Mouse (Mus musculus) left cerebral cortex, postnatal 10 days (tissue): Measurements from ENCODE around the gene Rptor. TPM values are rescaled to one million over a fixed set of nuclear protein-coding genes. Genes with fewer than 3 reads are reported as not detected.

ENCODE experiments used
- DNase-seq, 2 experiments: peaks; one replicate each; pipeline ENCODE4 v3.0.0; 2021 to 2022; ENCODE audit warnings: low spot score in 2 of 2, mixed read lengths in 1 of 2; ENCODE audit errors: extremely low spot score in 1 of 2
- intact Hi-C: fragments of 180-260 bp; cut with DNase I; formaldehyde crosslinking; loops from one replicate; pipeline ENCODE4 v1.15.1; 2025
- total RNA-seq, 2 experiments: library from RNA; stranded (reverse); gene quantifications; 2 replicates each; pipeline ENCODE4 v1.2.3; 2021

The Rptor gene
- total RNA-seq, 2 experiments from 2014 or later: 51.5 to 53.9 TPM

GRCm38 (mm10) chr11:119855999-119856398 is 253.3 kb downstream of the Rptor start:
- intact Hi-C loops: no loop called here
- DNase-seq: no peak

- intact Hi-C loops: no loop called here
- DNase-seq: no peak
Observed at GRCm38 (mm10) chr11:119862523-119863299, 260.0 kb downstream of the Rptor start.

GRCm38 (mm10) chr11:119863421-119863821 is 260.7 kb downstream of the Rptor start:
- no peak for DNase-seq
- intact Hi-C loops: no loop called here

- DNase-seq: no peak
- intact Hi-C loops: no loop called here
Observed at GRCm38 (mm10) chr11:119866837-119867236, 264.1 kb downstream of the Rptor start.

- no peak for DNase-seq
- intact Hi-C loops: no loop called here
Observed at GRCm38 (mm10) chr11:119868138-119868537, 265.4 kb downstream of the Rptor start.

GRCm38 (mm10) chr11:119868556-119868955 is 265.9 kb downstream of the Rptor start:
- intact Hi-C loops: no loop called here
- DNase-seq: no peak

GRCm38 (mm10) chr11:119871141-119871540 is 268.4 kb downstream of the Rptor start:
- DNase-seq: no peak
- intact Hi-C loops: no loop called here

GRCm38 (mm10) chr11:119873643-119874042 is 270.9 kb downstream of the Rptor start:
- no peak for DNase-seq
- intact Hi-C loops: no loop called here

GRCm38 (mm10) chr11:119874841-119875240 is 272.1 kb downstream of the Rptor start:
- no peak for DNase-seq
- intact Hi-C loops: no loop called here

GRCm38 (mm10) chr11:119875685-119876084 is 273.0 kb downstream of the Rptor start:
- intact Hi-C loops: no loop called here
- no peak for DNase-seq

GRCm38 (mm10) chr11:119877124-119877523 is 274.4 kb downstream of the Rptor start:
- intact Hi-C loops: no loop called here
- DNase-seq: no peak

- intact Hi-C loops: no loop called here
- DNase-seq: no peak
Observed at GRCm38 (mm10) chr11:119879573-119879972, 276.9 kb downstream of the Rptor start.

GRCm38 (mm10) chr11:119883646-119884045 is 280.9 kb downstream of the Rptor start:
- no peak for DNase-seq
- intact Hi-C loops: no loop called here

- intact Hi-C loops: loop anchor here (5.0 kb wide), 1 partner anchor 578 kb away; no protein-coding TSS in a partner anchor
- no peak for DNase-seq
Observed at GRCm38 (mm10) chr11:119889966-119890365, 287.3 kb downstream of the Rptor start.

GRCm38 (mm10) chr11:119891601-119892215 is 289.0 kb downstream of the Rptor start:
- DNase-seq: no peak
- intact Hi-C loops: no loop called here

- DNase-seq: no peak
- intact Hi-C loops: no loop called here
Observed at GRCm38 (mm10) chr11:119893667-119894236, 291.0 kb downstream of the Rptor start.

GRCm38 (mm10) chr11:119894634-119895033 is 291.9 kb downstream of the Rptor start:
- intact Hi-C loops: no loop called here

GRCm38 (mm10) chr11:119897041-119897440 is 294.3 kb downstream of the Rptor start:
- no peak for DNase-seq
- intact Hi-C loops: no loop called here

More at GRCm38 (mm10) chr11:119894634-119895033, 291.9 kb downstream of the Rptor start:
- no peak for DNase-seq

- intact Hi-C loops: no loop called here
- no peak for DNase-seq
Observed at GRCm38 (mm10) chr11:119898976-119899375, 296.3 kb downstream of the Rptor start.

- intact Hi-C loops: loop anchor here (10.0 kb wide), 1 partner anchor 556 kb away; no protein-coding TSS in a partner anchor
- DNase-seq: no peak
Observed at GRCm38 (mm10) chr11:119901174-119901573, 298.5 kb downstream of the Rptor start.
